Mouse (Mus musculus) forebrain, embryonic 11.5 days (tissue): ENCODE measurements around the gene Gm43951. TPM values are rescaled to one million over a fixed set of nuclear protein-coding genes. Genes with fewer than 3 reads are reported as not detected.

Experiments used
- ATAC-seq: fragments of 200-750 bp; cut with Nextera tagmentation; replicated peaks from 2 replicates; pipeline ENCODE4 v1.8.0; 2017; ENCODE audit warnings: moderate TSS enrichment; ENCODE audit not compliant: low FRiP score
- DNase-seq: peaks from one replicate; pipeline ENCODE4 v3.0.0-alpha.2; 2017; ENCODE audit warnings: low spot score
- H3K27ac ChIP-seq: fragments of 300-500 bp; sonication (generic); 2 replicates; pipeline ENCODE4 v1.5.1; 2014; ENCODE audit warnings: low read depth, low read length
- H3K27me3 ChIP-seq: fragments of 300-500 bp; sonication (generic); 2 replicates; pipeline ENCODE4 v1.6.1; 2014; ENCODE audit warnings: mild to moderate bottlenecking, low read length, mixed read lengths; ENCODE audit not compliant: control insufficient read depth, insufficient read depth
- H3K36me3 ChIP-seq: fragments of 300-500 bp; sonication (generic); 2 replicates; pipeline ENCODE4 v1.6.1; 2014; ENCODE audit warnings: mild to moderate bottlenecking, low read length, moderate library complexity, mixed read lengths; ENCODE audit not compliant: control insufficient read depth, insufficient read depth
- H3K4me1 ChIP-seq: fragments of 300-500 bp; sonication (generic); replicated peaks from 2 replicates; pipeline ENCODE4 v1.6.1; 2014; ENCODE audit warnings: low read length, mixed read lengths; ENCODE audit not compliant: control insufficient read depth, insufficient read depth
- H3K4me2 ChIP-seq: fragments of 300-500 bp; sonication (generic); 2 replicates; pipeline ENCODE4 v1.6.1; 2014; ENCODE audit warnings: low read depth, mild to moderate bottlenecking, low read length, moderate library complexity, mixed read lengths; ENCODE audit not compliant: severe bottlenecking
- H3K4me3 ChIP-seq: fragments of 300-500 bp; sonication (generic); 2 replicates; pipeline ENCODE4 v1.5.1; 2014; ENCODE audit warnings: low read depth, low read length
- H3K9ac ChIP-seq: fragments of 300-500 bp; sonication (generic); 2 replicates; pipeline ENCODE4 v1.6.1; 2014; ENCODE audit warnings: low read length
- H3K9me3 ChIP-seq: fragments of 300-500 bp; sonication (generic); 2 replicates; pipeline ENCODE4 v1.6.1; 2016; ENCODE audit warnings: low read length, mixed read lengths; ENCODE audit not compliant: control insufficient read depth
- WGBS: fragments of 180-500 bp; shearing (Covaris S2); extraction: QIAGEN DNeasy Blood & Tissue Kit; methylation state at CpG from one replicate; pipeline ENCODE4 v1.1.7; 2014; 5-methylcytosine and 5-hydroxymethylcytosine counted together
- polyA plus RNA-seq: library from polyadenylated mRNA; unstranded; fragments of >200 nt; fragmentation: Nextera tagmentation; extraction: Ambion mirVana; gene quantifications from 2 replicates; pipeline ENCODE4 v1.2.1, GENCODE M21; 2014

Gene Gm43951
- polyA plus RNA-seq, 1 experiment from 2014 or later: 0.31 TPM

DNA sequence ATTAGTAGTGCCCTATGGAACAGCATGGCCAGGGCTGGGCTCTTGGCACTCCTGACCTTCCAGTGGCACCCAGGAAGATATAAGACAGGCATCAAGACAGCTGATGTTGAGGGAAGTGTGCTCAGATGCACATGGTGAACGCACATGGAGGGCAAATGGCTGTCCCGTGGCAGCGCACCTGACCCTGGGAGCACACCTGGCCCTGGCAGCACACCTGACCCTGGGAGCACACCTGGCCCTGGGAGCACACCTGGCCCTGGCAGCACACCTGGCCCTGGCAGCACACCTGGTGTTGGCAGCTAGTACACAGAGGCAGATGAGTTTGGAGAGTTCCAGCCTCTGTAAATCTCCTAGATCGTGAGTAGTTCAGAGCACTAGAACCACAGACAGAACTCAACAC, 21.9 kb upstream of the Gm43951 start:
- Histone ChIP-seq H3K4me3 (no peak overlapping the region), H3K9ac (no peak overlapping the region), H3K27ac (no peak overlapping the region), H3K36me3 (no peaks in the 10 kb centered on the region), H3K4me1 (0 out of 2 replicates have a peak, but pooled peaks cover 2% of the 10 kb centered on the region), H3K9me3 (no peaks in the 10 kb centered on the region), H3K27me3 (no peaks in the 10 kb centered on the region), H3K4me2 (no peak overlapping the region)
- ATAC-seq: no peak
- WGBS: 85% methylated on average over 4 of the region's 4 CpGs
- DNase-seq: peak; percentile 45

- Histone ChIP-seq H3K4me1 (0 out of 2 replicates have a peak, but pooled peaks cover 2% of the 10 kb centered on the region), H3K9me3 (no peaks in the 10 kb centered on the region), H3K27me3 (no peaks in the 10 kb centered on the region), H3K36me3 (no peaks in the 10 kb centered on the region), H3K4me3 (no peak overlapping the region), H3K9ac (no peak overlapping the region), H3K4me2 (no peak overlapping the region), H3K27ac (no peak overlapping the region)
- ATAC-seq (no peak), DNase-seq (no peak)
- WGBS: 91% methylated on average over 6 of the region's 6 CpGs
Measured at GRCm38 (mm10) chr11:72226901-72227300, 20.3 kb upstream of the Gm43951 start.

- ATAC-seq (no peak), DNase-seq (peak; percentile 48)
- Histone ChIP-seq H3K9me3 (no peaks in the 10 kb centered on the region), H3K36me3 (no peaks in the 10 kb centered on the region), H3K27ac (no peak overlapping the region), H3K9ac (no peak overlapping the region), H3K4me2 (no peak overlapping the region), H3K4me1 (0 out of 2 replicates have a peak, but pooled peaks cover 2% of the 10 kb centered on the region), H3K4me3 (no peak overlapping the region), H3K27me3 (no peaks in the 10 kb centered on the region)
- WGBS: 53% methylated on average over 10 of the region's 10 CpGs
Measured at GRCm38 (mm10) chr11:72226020-72226791, 19.6 kb upstream of the Gm43951 start.

DNA sequence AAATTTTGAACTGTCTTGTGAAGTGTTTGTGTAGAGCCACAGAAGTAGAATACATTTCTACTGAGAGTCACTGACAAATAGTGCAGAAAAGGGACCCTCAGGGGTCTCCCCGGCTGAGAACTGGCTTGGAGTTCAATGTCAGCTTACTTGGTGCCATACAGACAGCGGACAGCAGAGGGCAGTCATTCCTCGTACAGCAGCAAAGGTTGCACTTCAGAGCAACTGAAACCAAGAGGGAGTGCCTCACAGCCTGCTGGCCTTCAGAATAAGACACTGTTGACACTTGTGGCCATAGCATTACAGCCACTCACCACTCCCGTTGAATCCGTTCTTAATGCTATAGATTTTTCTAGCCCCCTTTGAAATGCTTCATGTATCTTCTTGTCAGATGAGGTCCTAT, 18.2 kb upstream of the Gm43951 start:
- H3K36me3 ChIP-seq: no peaks in the 10 kb centered on the region
- peak; percentile 85 for DNase-seq
- H3K27ac ChIP-seq: no peak overlapping the region
- WGBS: 23% methylated on average over 5 of the region's 5 CpGs
- no peaks in the 10 kb centered on the region for H3K27me3 ChIP-seq
- H3K9me3 ChIP-seq: no peaks in the 10 kb centered on the region
- H3K4me1 ChIP-seq: 0 out of 2 replicates have a peak, but pooled peaks cover 2% of the 10 kb centered on the region
- H3K9ac ChIP-seq: no peak overlapping the region
- no peak overlapping the region for H3K4me2 ChIP-seq
- no peak overlapping the region for H3K4me3 ChIP-seq
- no peak for ATAC-seq

- H3K27ac ChIP-seq: no peak overlapping the region
- H3K4me3 ChIP-seq: no peak overlapping the region
- DNase-seq: no peak
- ATAC-seq: no peak
- H3K4me1 ChIP-seq: 0 out of 2 replicates have a peak, but pooled peaks cover 2% of the 10 kb centered on the region
- no peaks in the 10 kb centered on the region for H3K36me3 ChIP-seq
- no peaks in the 10 kb centered on the region for H3K27me3 ChIP-seq
- H3K9ac ChIP-seq: no peak overlapping the region
- no peaks in the 10 kb centered on the region for H3K9me3 ChIP-seq
- WGBS: 78% methylated on average over 4 of the region's 4 CpGs
- H3K4me2 ChIP-seq: no peak overlapping the region
Measured at GRCm38 (mm10) chr11:72223414-72223813, 16.8 kb upstream of the Gm43951 start.

DNA sequence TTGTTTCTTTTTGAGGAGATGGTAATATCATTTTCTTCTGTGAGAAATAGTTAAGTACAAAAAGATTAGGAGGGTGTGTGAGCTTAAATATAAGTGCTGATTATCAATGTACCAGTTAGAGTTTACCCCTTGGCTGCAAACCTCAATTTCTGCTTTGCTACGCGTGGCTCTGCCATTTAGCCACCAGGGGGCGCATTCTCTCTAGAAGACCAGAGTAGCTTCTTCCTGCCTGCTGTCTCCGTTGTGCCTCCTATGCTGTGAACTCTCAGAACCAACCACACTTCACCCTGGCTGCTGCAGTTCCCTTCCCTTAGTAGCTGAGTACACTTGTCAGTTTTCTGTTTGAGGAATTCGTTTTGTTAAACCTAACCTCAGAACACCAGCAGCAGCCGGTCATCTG, 14.6 kb upstream of the Gm43951 start:
- Histone ChIP-seq H3K4me2 (no peak overlapping the region), H3K36me3 (no peaks in the 10 kb centered on the region), H3K27me3 (no peaks in the 10 kb centered on the region), H3K9me3 (no peaks in the 10 kb centered on the region), H3K27ac (no peak overlapping the region), H3K4me3 (no peak overlapping the region), H3K9ac (no peak overlapping the region), H3K4me1 (no peaks in the 10 kb centered on the region)
- WGBS: 19% methylated on average over 6 of the region's 6 CpGs
- DNase-seq: peak; percentile 81
- ATAC-seq: no peak

DNA sequence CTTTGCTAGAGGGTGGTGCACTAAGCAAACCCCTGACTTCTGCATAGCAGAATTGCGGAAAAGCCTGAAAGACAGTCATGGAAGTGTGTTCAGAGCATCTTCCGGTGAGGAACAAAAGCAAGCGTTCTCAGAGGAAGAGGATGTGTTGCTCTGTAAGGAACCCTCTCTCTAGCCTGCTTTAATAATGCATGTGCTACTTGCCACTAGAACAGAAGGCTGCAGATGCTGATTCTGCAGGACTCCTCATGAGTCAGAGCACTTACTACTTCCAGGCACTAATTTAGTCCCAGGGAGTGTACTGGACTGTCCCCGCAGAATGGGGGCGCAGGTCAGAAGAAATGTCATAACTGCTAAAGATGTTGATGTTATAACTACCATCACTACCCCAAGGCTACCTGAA, 10.5 kb upstream of the Gm43951 start:
- H3K9me3 ChIP-seq: no peaks in the 10 kb centered on the region
- ATAC-seq: no peak
- peaks cover 2% of the 10 kb centered on the region; the same call in 1 of the 2 replicates for H3K36me3 ChIP-seq
- H3K9ac ChIP-seq: no peak overlapping the region
- DNase-seq: no peak
- H3K4me1 ChIP-seq: no peaks in the 10 kb centered on the region; the same call in 1 of the 2 replicates
- no peak overlapping the region for H3K4me2 ChIP-seq
- no peaks in the 10 kb centered on the region for H3K27me3 ChIP-seq
- WGBS: 92% methylated on average over 5 of the region's 5 CpGs
- no peak overlapping the region for H3K4me3 ChIP-seq
- no peak overlapping the region for H3K27ac ChIP-seq

DNA sequence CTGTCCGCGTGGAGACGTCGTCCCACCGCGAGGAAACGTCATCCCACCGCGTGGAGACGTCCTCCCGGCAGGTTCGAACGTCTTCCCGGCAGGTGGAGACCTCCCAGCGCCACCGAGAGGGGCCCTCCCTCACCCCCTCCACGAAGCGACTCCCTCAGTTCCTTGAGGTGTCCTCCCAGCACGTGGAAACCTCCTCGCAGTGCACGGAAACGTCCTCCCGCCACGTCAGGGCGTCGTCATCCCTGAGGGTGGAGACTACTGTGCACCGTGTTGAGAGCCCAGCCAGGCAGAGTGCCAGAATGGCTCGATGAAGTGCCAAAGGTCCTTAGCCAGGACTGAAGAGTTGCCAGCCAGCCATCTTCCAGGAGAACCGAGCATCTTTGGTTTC, 8.8 kb upstream of the Gm43951 start, which contains the start of gene Med31:
Med31 (minus strand) TSS at position 183 of the 388 bp plus-strand sequence.
- H3K4me2 ChIP-seq: peak within 1 kb of the TSS; percentile 97
- no peaks in the 10 kb centered on the region for H3K9me3 ChIP-seq
- H3K27me3 ChIP-seq: no peaks in the 10 kb centered on the region
- H3K4me3 ChIP-seq: peak within 1 kb of the TSS; percentile 85
- 0 out of 2 replicates have a peak within 1 kb of the TSS, but pooled peaks have one; percentile 37 for H3K27ac ChIP-seq
- peak within 1 kb of the TSS; percentile 76 for H3K9ac ChIP-seq
- no peak for DNase-seq
- WGBS: 6% methylated on average over 29 of the region's 29 CpGs
- H3K4me1 ChIP-seq: no peaks in the 10 kb centered on the region; the same call in 1 of the 2 replicates
- H3K36me3 ChIP-seq: peaks cover 5% of the 10 kb centered on the region; the same call in 1 of the 2 replicates
- ATAC-seq: peak; percentile 65
